Mouse (Mus musculus) spleen, adult 10 weeks (tissue): Measurements from ENCODE around the gene Gm10718. TPM values are rescaled to one million over a fixed set of nuclear protein-coding genes. Genes with fewer than 3 reads are reported as not detected.

ENCODE experiments used
- polyA plus RNA-seq: library from polyadenylated mRNA; stranded (reverse); fragments of 350-450 nt; fragmentation: Illumina TruSeq; extraction: RNeasy Lipid Tissue Mini Kit (QIAGEN cat#74804); gene quantifications from one replicate; pipeline ENCODE4 v1.2.3, GENCODE M21; 2015; ENCODE audit warnings: low replicate concordance; ENCODE audit not compliant: insufficient read depth

The Gm10718 gene
- polyA plus RNA-seq, result not detected

DNA sequence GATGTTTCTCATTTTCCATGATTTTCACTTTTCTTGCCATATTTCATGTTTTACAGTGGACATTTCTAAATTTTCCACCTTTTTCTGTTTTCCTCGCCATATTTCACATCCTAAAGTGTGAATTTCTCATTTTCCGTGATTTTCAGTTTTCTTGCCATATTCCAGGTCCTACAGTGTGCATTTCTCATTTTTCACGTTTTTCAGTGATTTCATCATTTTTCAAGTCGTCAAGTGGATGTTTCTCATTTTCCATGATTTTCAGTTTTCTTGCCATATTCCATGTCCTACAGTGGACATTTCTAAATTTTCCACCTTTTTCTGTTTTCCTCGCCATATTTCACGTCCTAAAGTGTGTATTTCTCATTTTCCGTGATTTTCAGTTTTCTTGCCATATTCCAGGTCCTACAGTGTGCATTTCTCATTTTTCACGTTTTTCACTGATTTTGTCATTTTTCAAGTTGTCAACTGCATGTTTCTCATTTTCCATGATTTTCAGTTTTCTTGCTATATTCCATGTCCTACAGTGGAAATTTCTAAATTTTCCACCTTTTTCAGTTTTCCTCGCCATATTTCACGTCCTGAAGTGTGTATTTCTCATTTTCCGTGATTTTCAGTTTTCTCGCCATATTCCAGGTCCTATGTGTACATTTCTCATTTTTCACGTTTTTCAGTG is at the start of gene Gm10718:
Gene Gm10718, plus strand, starts transcription at position 236 of the 673 bp plus-strand sequence.

GRCm38 (mm10) chr9:3000445-3000972 is 22.8 kb upstream of the Gm10718 start, which contains the start of gene Gm10722:
TSS of gene Gm10722 (plus strand) at chr9:3000922.

GRCm38 (mm10) chr9:3002794-3003396 is 20.5 kb upstream of the Gm10718 start, which contains the start of gene Gm11168:
TSS of gene Gm11168 (plus strand) at chr9:3003346.

DNA sequence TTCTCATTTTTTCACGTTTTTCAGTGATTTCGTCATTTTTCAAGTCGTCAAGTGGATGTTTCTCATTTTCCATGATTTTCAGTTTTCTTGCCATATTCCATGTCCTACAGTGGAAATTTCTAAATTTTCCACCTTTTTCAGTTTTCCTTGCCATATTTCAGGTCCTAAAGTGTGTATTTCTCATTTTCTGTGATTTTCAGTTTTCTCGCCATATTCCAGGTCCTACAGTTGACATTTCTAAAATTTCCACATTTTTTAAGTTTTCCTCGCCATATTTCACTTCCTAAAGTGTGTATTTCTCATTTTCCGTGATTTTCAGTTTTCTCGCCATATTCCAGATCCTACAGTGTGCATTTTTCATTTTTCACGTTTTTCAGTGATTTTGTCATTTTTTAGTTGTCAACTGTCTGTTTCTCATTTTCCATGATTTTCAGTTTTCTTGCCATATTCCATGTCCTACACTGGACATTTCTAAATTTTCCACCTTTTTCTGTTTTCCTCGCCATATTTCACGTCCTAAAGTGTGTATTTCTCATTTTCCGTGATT is 10.5 kb upstream of the Gm10718 start, which contains the start of gene Gm10721:
Gene Gm10721, plus strand, starts transcription at position 408 of the 547 bp plus-strand sequence.

GRCm38 (mm10) chr9:3015354-3015753 is 8.0 kb upstream of the Gm10718 start, which contains the start of gene Gm10720:
TSS of gene Gm10720 (plus strand) at chr9:3015654.

GRCm38 (mm10) chr9:3017108-3017507 is 6.2 kb upstream of the Gm10718 start, which contains the start of gene Gm10719:
TSS of gene Gm10719 (plus strand) at chr9:3017408.

GRCm38 (mm10) chr9:3024912-3025467 is 1.6 kb downstream of the Gm10718 start, which contains the start of gene Gm10717:
TSS of gene Gm10717 (plus strand) at chr9:3025417.

GRCm38 (mm10) chr9:3034299-3034698 is 11.0 kb downstream of the Gm10718 start, which contains the start of gene Gm17535:
TSS of gene Gm17535 (plus strand) at chr9:3034599.

GRCm38 (mm10) chr9:3036577-3036976 is 13.2 kb downstream of the Gm10718 start, which contains the start of gene Gm10715:
TSS of gene Gm10715 (plus strand) at chr9:3036877.

Other genes starting within 250 kb of the Gm10718 start
- not detected for gene Gm10722, start 22.6 kb upstream of the Gm10718 start, polyA plus RNA-seq
- gene Gm11168, start 20.2 kb upstream of the Gm10718 start, polyA plus RNA-seq, result not detected
- gene Gm10721, start 10.4 kb upstream of the Gm10718 start, polyA plus RNA-seq, result not detected
- gene Gm10720, start 7.9 kb upstream of the Gm10718 start, polyA plus RNA-seq, result not detected
- gene Gm10719, start 6.1 kb upstream of the Gm10718 start, polyA plus RNA-seq, result not detected
- not detected for gene Gm10717, start 1.9 kb downstream of the Gm10718 start, polyA plus RNA-seq
- gene Gm17535, start 11.1 kb downstream of the Gm10718 start, polyA plus RNA-seq, result not detected
- gene Gm10715, start 13.3 kb downstream of the Gm10718 start, polyA plus RNA-seq, result not detected